16 mouse cellular contexts compared by ENCODE assay signal in the genomic region with DNA sequence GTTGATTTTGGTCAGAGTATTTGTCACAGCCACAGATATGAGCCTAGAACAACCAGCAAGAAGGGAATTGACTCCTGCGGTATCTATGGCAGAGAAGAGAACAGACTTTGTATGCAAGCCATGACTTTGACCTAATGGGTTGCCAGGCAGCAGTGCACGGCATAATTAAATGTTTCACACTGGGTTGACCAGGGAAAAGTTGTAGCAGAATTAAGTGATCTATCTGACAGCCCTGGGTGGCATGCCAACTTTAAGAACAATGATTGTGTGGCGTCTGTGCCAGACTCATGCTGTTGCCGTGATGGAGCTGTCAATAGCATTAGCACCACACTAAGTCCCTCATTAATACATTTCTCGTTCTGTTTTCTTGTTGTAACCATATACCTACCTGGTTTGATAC. TPM values are rescaled to one million over a fixed set of nuclear protein-coding genes. Genes with fewer than 3 reads are reported as not detected.
DNase-seq lines count a peak whose midpoint lies in the region; ATAC-seq and TF ChIP-seq lines count a peak whose summit lies in the region.
"Had no signal": no experiment of that assay in that cellular context is flagged by ENCODE, and none has a peak within 500 bp of the region (broad histone marks: within the 10 kb centered on the region; RNA-seq: fewer than 3 reads in every experiment).

No protein-coding gene starts in this region.

- DNase-seq in left cerebral cortex, postnatal 4 days, result peak; percentile 76
- no peak for DNase-seq in left cerebral cortex, postnatal 25 days (ENCODE audit: low spot score in 2 of 2)
- peak; percentile 56 for DNase-seq in forebrain, postnatal 0 days
- DNase-seq in hindbrain, postnatal 0 days (ENCODE audit: low spot score), result peak; percentile 86
- DNase-seq in kidney, adult 2 months, result no peak
- DNase-seq in thymus, postnatal 36 days, result no peak
- no peak for DNase-seq in layer of hippocampus, postnatal 14 days (ENCODE audit: low spot score in 2 of 2)
- DNase-seq: adrenal gland, postnatal 10 days; B cell, adult 2 months; cerebellum, adult 2 months; heart, adult 2 months had no signal

- H3K9me3 ChIP-seq in forebrain, postnatal 0 days (ENCODE audit: low read length), result no peaks in the 10 kb centered on the region
- H3K9me3 ChIP-seq in hindbrain, postnatal 0 days (ENCODE audit: low read length), result no peaks in the 10 kb centered on the region
- no peaks in the 10 kb centered on the region for H3K9me3 ChIP-seq in neural tube, embryonic 13.5 days
- H3K9me3 ChIP-seq: embryonic facial prominence, embryonic 13.5 days; liver, embryonic 12.5 days; lung, embryonic 15.5 days had no signal

- no peaks in the 10 kb centered on the region for H3K4me1 ChIP-seq in forebrain, postnatal 0 days (ENCODE audit: insufficient read depth)
- H3K4me1 ChIP-seq in hindbrain, postnatal 0 days (ENCODE audit: insufficient read depth, low read length), result peaks cover 7% of the 10 kb centered on the region; the same call in 1 of the 2 replicates
- H3K4me1 ChIP-seq in neural tube, embryonic 13.5 days (replicated peaks), result peaks cover 25% of the 10 kb centered on the region
- H3K4me1 ChIP-seq in kidney, adult 2 months (ENCODE audit: control insufficient read depth, insufficient read depth, low read length), result no peaks in the 10 kb centered on the region
- H3K4me1 ChIP-seq: liver, embryonic 12.5 days; lung, embryonic 15.5 days had no signal

- H3K27me3 ChIP-seq in forebrain, postnatal 0 days (ENCODE audit: insufficient read depth, low read length), result no peaks in the 10 kb centered on the region
- no peaks in the 10 kb centered on the region for H3K27me3 ChIP-seq in hindbrain, postnatal 0 days (ENCODE audit: insufficient read depth, low read length)
- no peaks in the 10 kb centered on the region for H3K27me3 ChIP-seq in neural tube, embryonic 13.5 days
- H3K27me3 ChIP-seq in kidney, adult 2 months (replicated peaks; ENCODE audit: control insufficient read depth, insufficient read depth, low read length), result no peaks in the 10 kb centered on the region
- H3K27me3 ChIP-seq: embryonic facial prominence, embryonic 13.5 days; liver, embryonic 12.5 days; lung, embryonic 15.5 days had no signal

- no peak overlapping the region for H3K4me2 ChIP-seq in forebrain, postnatal 0 days (ENCODE audit: low read depth)
- no peak overlapping the region for H3K4me2 ChIP-seq in hindbrain, postnatal 0 days (ENCODE audit: low read depth, low read length)
- H3K4me2 ChIP-seq in neural tube, embryonic 13.5 days, result no peak overlapping the region
- H3K4me2 ChIP-seq: embryonic facial prominence, embryonic 13.5 days; liver, embryonic 12.5 days; lung, embryonic 15.5 days had no signal

- no peak overlapping the region for H3K9ac ChIP-seq in forebrain, postnatal 0 days
- H3K9ac ChIP-seq in hindbrain, postnatal 0 days (replicated peaks; ENCODE audit: low read length), result no peak overlapping the region
- H3K9ac ChIP-seq in neural tube, embryonic 13.5 days, result no peak overlapping the region
- H3K9ac ChIP-seq: embryonic facial prominence, embryonic 13.5 days; liver, embryonic 12.5 days; lung, embryonic 15.5 days had no signal

- intact Hi-C loops in left cerebral cortex, postnatal 4 days (cut with DNase I), result no loop called here
- intact Hi-C loops in left cerebral cortex, postnatal 25 days (cut with DNase I), result no loop called here

- 23% methylated on average over 5 of the region's 5 CpGs for WGBS in forebrain, postnatal 0 days
- WGBS in hindbrain, postnatal 0 days, result 25% methylated on average over 5 of the region's 5 CpGs
- 39% methylated on average over 5 of the region's 5 CpGs for WGBS in neural tube, embryonic 13.5 days
- 76% methylated on average over 5 of the region's 5 CpGs for WGBS in kidney, adult 2 months

- H3K36me3 ChIP-seq in forebrain, postnatal 0 days (ENCODE audit: insufficient read depth), result no peaks in the 10 kb centered on the region
- H3K36me3 ChIP-seq in hindbrain, postnatal 0 days (ENCODE audit: insufficient read depth, low read length), result no peaks in the 10 kb centered on the region
- no peaks in the 10 kb centered on the region for H3K36me3 ChIP-seq in neural tube, embryonic 13.5 days
- H3K36me3 ChIP-seq in kidney, adult 2 months (ENCODE audit: control insufficient read depth, insufficient read depth, low read length), result no peaks in the 10 kb centered on the region
- H3K36me3 ChIP-seq: embryonic facial prominence, embryonic 13.5 days; liver, embryonic 12.5 days; lung, embryonic 15.5 days had no signal

- TF ChIP-seq CTCF in forebrain, postnatal 0 days (IDR thresholded peaks at IDR 0.05; ENCODE audit: low read depth), result no peak
- no peak for TF ChIP-seq CTCF in hindbrain, postnatal 0 days (IDR thresholded peaks at IDR 0.05; ENCODE audit: low read depth)
- no peak for TF ChIP-seq CTCF in kidney, adult 2 months (conservative IDR thresholded peaks at IDR 0.05; ENCODE audit: insufficient read depth, insufficient read length, low read depth, low read length)

- no peak overlapping the region for H3K4me3 ChIP-seq in forebrain, postnatal 0 days (ENCODE audit: low read depth, low read length)
- no peak overlapping the region for H3K4me3 ChIP-seq in hindbrain, postnatal 0 days (ENCODE audit: low read length)
- H3K4me3 ChIP-seq in neural tube, embryonic 13.5 days, result no peak overlapping the region
- H3K4me3 ChIP-seq in kidney, adult 2 months (ENCODE audit: insufficient read depth, low read depth, low read length), result no peak overlapping the region
- H3K4me3 ChIP-seq: embryonic facial prominence, embryonic 13.5 days; heart, adult 2 months; liver, embryonic 12.5 days; lung, embryonic 15.5 days had no signal

- no peak for TF ChIP-seq POLR2A in kidney, adult 2 months (IDR thresholded peaks at IDR 0.05; ENCODE audit: low read depth, low read length)

- H3K27ac ChIP-seq in forebrain, postnatal 0 days (ENCODE audit: low read depth, low read length), result no peak overlapping the region
- no peak overlapping the region for H3K27ac ChIP-seq in hindbrain, postnatal 0 days
- 0 out of 2 replicates have a peak overlapping the region, but pooled peaks have one; percentile 18 for H3K27ac ChIP-seq in neural tube, embryonic 13.5 days (replicated peaks)
- H3K27ac ChIP-seq in kidney, adult 2 months (ENCODE audit: insufficient read depth, low read depth, low read length), result no peak overlapping the region
- H3K27ac ChIP-seq: embryonic facial prominence, embryonic 13.5 days; heart, adult 2 months; liver, embryonic 12.5 days; lung, embryonic 15.5 days; macrophage had no signal

- peak; percentile 72 for ATAC-seq in forebrain, postnatal 0 days
- ATAC-seq in hindbrain, postnatal 0 days, result peak; percentile 92
- ATAC-seq in neural tube, embryonic 13.5 days (ENCODE audit: low read depth), result peak; percentile 88
- ATAC-seq: liver, embryonic 12.5 days had no signal

RNA-seq across cellular contexts. Expression of gene Map10, which starts 11.1 kb away (rescaled TPM):
- 1 to 10 TPM; 7.8 to 8.4 TPM for total RNA-seq in left cerebral cortex, postnatal 4 days (2021)
- 1 to 10 TPM; 4.7 to 5.5 TPM for total RNA-seq in left cerebral cortex, postnatal 25 days (2021)
- 11.5 and 13.5 TPM in 2 replicates for total RNA-seq in forebrain, postnatal 0 days (2014; rRNA removed)
- 7.3 and 7.6 TPM in 2 replicates for polyA plus RNA-seq in forebrain, postnatal 0 days (2015; fragmentation: Nextera tagmentation; extraction: Ambion mirVana)
- total RNA-seq in hindbrain, postnatal 0 days (2014; rRNA removed), result 9.7 and 13.4 TPM in 2 replicates
- 5.5 and 6.3 TPM in 2 replicates for polyA plus RNA-seq in hindbrain, postnatal 0 days (2015; fragmentation: Nextera tagmentation; extraction: Ambion mirVana)
- 7.0 and 8.5 TPM in 2 replicates for polyA plus RNA-seq in neural tube, embryonic 13.5 days (2015; fragmentation: Nextera tagmentation; extraction: Ambion mirVana)
- polyA plus RNA-seq in kidney, adult 2 months (2012; rRNA removed), result 1.8 and 2.7 TPM in 2 replicates
- 1 to 10 TPM; 4.2 TPM for total RNA-seq in layer of hippocampus, postnatal 14 days (2021)

Comparison
In these comparisons a context has a peak if more than half of its experiments do, and no peak if none do; other contexts are left out.
1. DNase-seq: peak in left cerebral cortex, postnatal 4 days (single experiment), forebrain, postnatal 0 days (single experiment) and hindbrain, postnatal 0 days (single experiment); none in left cerebral cortex, postnatal 25 days (0 of 2), kidney, adult 2 months (single experiment), thymus, postnatal 36 days (0 of 2) and layer of hippocampus, postnatal 14 days (0 of 2).
2. Peak in every context shown above with its lines, with median percentiles within 50 percentile points of each other: ATAC-seq.